Mouse (Mus musculus): ENCODE data around the gene Pmp22. TPM values are rescaled to one million over a fixed set of nuclear protein-coding genes. Genes with fewer than 3 reads are reported as not detected.

Pmp22 gene
- polyA plus RNA-seq, 1 experiment: 21.8 TPM

GRCm38 (mm10) chr11:63132501-63133435, 4.0 kb downstream of the Pmp22 start:
- TF ChIP-seq POLR2A (IDR thresholded peaks at IDR 0.05; ENCODE audit: extremely low read depth, insufficient read depth, low read length): peak; percentile 20; the same call in 1 of the 2 replicates
- no peak for TF ChIP-seq CTCF (IDR thresholded peaks at IDR 0.05; ENCODE audit: extremely low read depth, insufficient read depth, low read length)
- peaks cover 2% of the 10 kb centered on the region; the same call in 1 of the 2 replicates for H3K4me1 ChIP-seq (ENCODE audit: control insufficient read depth, insufficient read depth, low read length)
- H3K27ac ChIP-seq (ENCODE audit: insufficient read depth, low read length): peak overlapping the region; percentile 82
- H3K4me3 ChIP-seq (ENCODE audit: insufficient read depth, low read length): peak overlapping the region; percentile 45

- peaks cover 3% of the 10 kb centered on the region; the same call in 1 of the 2 replicates for H3K4me1 ChIP-seq (ENCODE audit: control insufficient read depth, insufficient read depth, low read length)
- H3K27ac ChIP-seq (ENCODE audit: insufficient read depth, low read length): no peak overlapping the region
- TF ChIP-seq POLR2A (IDR thresholded peaks at IDR 0.05; ENCODE audit: extremely low read depth, insufficient read depth, low read length) (no peak), CTCF (IDR thresholded peaks at IDR 0.05; ENCODE audit: extremely low read depth, insufficient read depth, low read length) (no peak)
- no peak overlapping the region for H3K4me3 ChIP-seq (ENCODE audit: insufficient read depth, low read length)
Observed at GRCm38 (mm10) chr11:63134021-63134420, 5.2 kb downstream of the Pmp22 start.

DNA sequence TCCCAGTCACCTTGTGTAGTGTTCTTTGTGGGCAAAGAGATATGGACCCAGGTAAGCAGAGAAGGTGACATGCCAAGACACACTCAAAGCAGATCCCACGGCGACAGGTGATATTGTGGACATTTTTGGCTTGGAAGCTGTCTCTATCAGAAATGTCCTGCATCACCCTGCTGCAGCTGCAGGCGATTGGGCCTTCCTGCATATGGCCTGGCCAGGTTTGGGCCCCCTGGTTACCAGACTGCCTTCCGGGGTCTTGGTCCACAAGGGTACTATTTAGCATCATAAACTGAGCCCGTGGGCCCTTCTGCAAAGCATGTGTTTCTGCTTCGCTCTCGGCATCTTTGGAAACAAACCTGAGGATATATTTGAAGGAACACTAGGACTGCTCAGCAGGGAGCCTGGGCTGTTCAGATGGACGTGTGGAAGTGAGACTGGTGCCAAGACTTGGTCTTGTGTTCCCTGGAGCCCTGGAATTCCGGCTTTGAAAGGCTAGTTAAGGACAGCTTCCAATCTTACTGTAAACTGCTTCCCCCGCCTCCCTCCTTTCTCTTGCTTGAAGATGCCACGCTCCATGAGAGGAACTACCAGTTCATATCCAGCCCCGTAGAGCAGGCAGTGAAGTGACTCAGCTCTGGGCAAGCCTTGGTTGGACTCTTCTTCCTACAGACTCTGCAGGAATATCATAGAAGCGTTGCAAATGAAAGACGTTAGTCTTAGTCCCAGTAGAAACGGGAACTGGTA, 6.1 kb downstream of the Pmp22 start:
- peaks cover 3% of the 10 kb centered on the region; the same call in 1 of the 2 replicates for H3K4me1 ChIP-seq (ENCODE audit: control insufficient read depth, insufficient read depth, low read length)
- TF ChIP-seq CTCF (IDR thresholded peaks at IDR 0.05; ENCODE audit: extremely low read depth, insufficient read depth, low read length) (no peak), POLR2A (IDR thresholded peaks at IDR 0.05; ENCODE audit: extremely low read depth, insufficient read depth, low read length) (no peak)
- no peak overlapping the region for H3K27ac ChIP-seq (ENCODE audit: insufficient read depth, low read length)
- no peak overlapping the region for H3K4me3 ChIP-seq (ENCODE audit: insufficient read depth, low read length)

DNA sequence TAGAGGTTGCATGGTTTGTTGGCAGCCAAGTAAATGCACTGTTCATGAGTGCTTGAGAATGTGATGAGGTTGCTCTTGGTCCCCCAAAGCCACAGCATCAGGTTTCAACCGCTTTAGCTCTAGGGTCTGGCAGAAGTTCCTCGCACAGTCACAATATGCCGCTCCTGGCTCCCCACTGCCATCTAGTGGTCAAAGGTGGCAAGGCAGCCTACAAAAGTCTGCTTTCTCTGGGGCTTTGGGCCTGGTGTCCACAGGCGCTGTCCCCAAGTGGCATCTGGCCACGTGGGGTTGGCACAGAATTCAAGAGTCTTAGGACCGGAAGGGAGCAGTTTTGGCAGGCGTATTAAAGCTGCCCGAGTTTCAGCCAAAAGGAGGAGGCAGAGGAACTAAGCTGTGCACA, 6.8 kb downstream of the Pmp22 start:
- TF ChIP-seq CTCF (IDR thresholded peaks at IDR 0.05; ENCODE audit: extremely low read depth, insufficient read depth, low read length): peak; percentile 96
- no peak for TF ChIP-seq POLR2A (IDR thresholded peaks at IDR 0.05; ENCODE audit: extremely low read depth, insufficient read depth, low read length)
- H3K4me3 ChIP-seq (ENCODE audit: insufficient read depth, low read length): no peak overlapping the region
- peak overlapping the region; percentile 50; the same call in 1 of the 2 replicates for H3K27ac ChIP-seq (ENCODE audit: insufficient read depth, low read length)
- peaks cover 3% of the 10 kb centered on the region; the same call in 1 of the 2 replicates for H3K4me1 ChIP-seq (ENCODE audit: control insufficient read depth, insufficient read depth, low read length)

GRCm38 (mm10) chr11:63136205-63136604, 7.4 kb downstream of the Pmp22 start:
- TF ChIP-seq CTCF (IDR thresholded peaks at IDR 0.05; ENCODE audit: extremely low read depth, insufficient read depth, low read length) (no peak), POLR2A (IDR thresholded peaks at IDR 0.05; ENCODE audit: extremely low read depth, insufficient read depth, low read length) (no peak)
- Histone ChIP-seq H3K27ac (ENCODE audit: insufficient read depth, low read length) (peak overlapping the region; percentile 50), H3K4me1 (ENCODE audit: control insufficient read depth, insufficient read depth, low read length) (0 out of 2 replicates have a peak, but pooled peaks cover 2% of the 10 kb centered on the region), H3K4me3 (ENCODE audit: insufficient read depth, low read length) (no peak overlapping the region)

DNA sequence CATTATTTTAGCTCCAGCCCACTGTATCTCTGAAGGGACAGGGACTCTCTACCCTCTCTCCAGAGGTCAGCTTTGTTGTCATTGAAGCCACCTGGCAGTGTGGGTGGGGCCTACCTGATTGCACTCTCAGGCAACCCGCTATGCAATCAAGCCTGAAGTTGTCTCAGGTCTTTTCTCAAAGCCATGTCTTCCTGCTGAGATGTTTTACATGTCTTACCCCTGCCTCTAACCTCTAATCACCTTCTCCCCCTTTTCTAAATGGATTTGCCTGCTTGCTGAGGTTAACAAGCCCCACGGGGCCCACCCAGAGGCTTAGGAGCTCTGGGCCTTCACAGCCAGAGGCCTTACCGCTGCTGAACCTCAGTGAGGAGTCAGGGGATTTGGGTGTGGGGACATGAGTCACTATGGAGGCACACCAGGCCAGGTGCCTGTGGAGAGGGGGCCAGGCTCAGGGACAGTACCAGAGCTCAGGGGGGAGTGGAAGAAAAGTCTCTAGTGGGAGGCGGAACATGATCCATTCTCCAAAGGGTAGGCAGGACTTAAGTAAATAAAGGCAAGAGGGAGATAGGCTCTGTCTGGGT, 8.1 kb downstream of the Pmp22 start:
- Histone ChIP-seq H3K4me1 (ENCODE audit: control insufficient read depth, insufficient read depth, low read length) (0 out of 2 replicates have a peak, but pooled peaks cover 2% of the 10 kb centered on the region), H3K4me3 (ENCODE audit: insufficient read depth, low read length) (no peak overlapping the region), H3K27ac (ENCODE audit: insufficient read depth, low read length) (no peak overlapping the region)
- TF ChIP-seq POLR2A (IDR thresholded peaks at IDR 0.05; ENCODE audit: extremely low read depth, insufficient read depth, low read length) (no peak), CTCF (IDR thresholded peaks at IDR 0.05; ENCODE audit: extremely low read depth, insufficient read depth, low read length) (no peak)

DNA sequence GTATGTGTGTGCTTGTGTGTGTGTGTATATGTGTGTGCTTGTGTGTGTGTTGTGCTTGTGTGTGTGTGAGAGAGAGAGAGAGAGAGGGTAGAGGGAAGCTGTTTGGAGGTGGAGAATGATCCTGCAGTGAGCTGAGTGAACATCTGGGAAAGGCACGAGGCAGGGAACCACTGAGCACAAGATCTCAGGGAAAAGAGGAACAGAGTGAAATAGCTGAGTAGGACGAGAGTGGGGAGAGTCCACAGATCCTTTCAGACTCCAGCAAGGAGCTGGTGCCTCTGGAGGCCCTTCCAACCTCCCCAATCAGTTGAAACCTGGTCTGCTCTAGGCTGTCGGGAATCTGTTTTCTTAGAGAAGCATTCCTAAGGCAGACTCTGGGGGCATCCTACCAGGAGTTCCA, 10.0 kb downstream of the Pmp22 start:
- no peak overlapping the region for H3K27ac ChIP-seq (ENCODE audit: insufficient read depth, low read length)
- TF ChIP-seq CTCF (IDR thresholded peaks at IDR 0.05; ENCODE audit: extremely low read depth, insufficient read depth, low read length) (no peak), POLR2A (IDR thresholded peaks at IDR 0.05; ENCODE audit: extremely low read depth, insufficient read depth, low read length) (no peak)
- H3K4me1 ChIP-seq (ENCODE audit: control insufficient read depth, insufficient read depth, low read length): 0 out of 2 replicates have a peak, but pooled peaks cover 2% of the 10 kb centered on the region
- H3K4me3 ChIP-seq (ENCODE audit: insufficient read depth, low read length): no peak overlapping the region

GRCm38 (mm10) chr11:63142311-63142710, 13.5 kb downstream of the Pmp22 start:
- H3K27ac ChIP-seq (ENCODE audit: insufficient read depth, low read length): no peak overlapping the region
- 0 out of 2 replicates have a peak, but pooled peaks cover 2% of the 10 kb centered on the region for H3K4me1 ChIP-seq (ENCODE audit: control insufficient read depth, insufficient read depth, low read length)
- no peak overlapping the region for H3K4me3 ChIP-seq (ENCODE audit: insufficient read depth, low read length)
- no peak for TF ChIP-seq CTCF (IDR thresholded peaks at IDR 0.05; ENCODE audit: extremely low read depth, insufficient read depth, low read length)
- no peak for TF ChIP-seq POLR2A (IDR thresholded peaks at IDR 0.05; ENCODE audit: extremely low read depth, insufficient read depth, low read length)

GRCm38 (mm10) chr11:63142816-63143215, 14.0 kb downstream of the Pmp22 start:
- Histone ChIP-seq H3K4me1 (ENCODE audit: control insufficient read depth, insufficient read depth, low read length) (0 out of 2 replicates have a peak, but pooled peaks cover 2% of the 10 kb centered on the region), H3K27ac (ENCODE audit: insufficient read depth, low read length) (no peak overlapping the region), H3K4me3 (ENCODE audit: insufficient read depth, low read length) (no peak overlapping the region)
- no peak for TF ChIP-seq CTCF (IDR thresholded peaks at IDR 0.05; ENCODE audit: extremely low read depth, insufficient read depth, low read length)
- no peak for TF ChIP-seq POLR2A (IDR thresholded peaks at IDR 0.05; ENCODE audit: extremely low read depth, insufficient read depth, low read length)

Data from cortical plate, adult 2 months (tissue).